11 mouse cellular contexts compared by ENCODE assay signal in the genomic region with DNA sequence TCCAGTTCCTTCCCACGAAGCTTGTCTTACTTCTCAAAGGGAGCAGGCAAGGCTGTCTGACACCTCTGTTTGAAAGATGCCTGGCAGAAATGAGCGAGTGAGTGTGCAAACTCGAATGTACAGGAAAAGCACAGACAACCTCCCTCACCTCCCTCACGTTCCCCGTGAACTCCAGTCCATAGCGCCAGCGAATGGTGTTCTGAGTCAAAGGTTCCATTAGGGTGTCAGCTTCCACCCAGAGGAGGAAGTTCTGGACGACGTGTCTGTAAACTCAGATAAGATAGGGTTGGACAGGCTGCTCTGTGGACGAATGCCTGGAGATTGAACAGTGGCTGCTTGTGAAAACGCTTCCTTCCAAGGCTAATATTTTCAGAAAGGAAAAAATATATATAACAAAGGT. TPM values are rescaled to one million over a fixed set of nuclear protein-coding genes. Genes with fewer than 3 reads are reported as not detected.
DNase-seq lines count a peak whose midpoint lies in the region; ATAC-seq lines count a peak whose summit lies in the region.
"Had no signal": no experiment of that assay in that cellular context is flagged by ENCODE, and none has a peak within 500 bp of the region (broad histone marks: within the 10 kb centered on the region; RNA-seq: fewer than 3 reads in every experiment).

No protein-coding gene starts in this region.

- peak; percentile 81 for ATAC-seq in intestine, embryonic 16.5 days
- ATAC-seq in monocyte, adult 5-6 weeks (replicated peaks; ENCODE audit: insufficient number of reproducible peaks, low FRiP score, low TSS enrichment, poor library complexity, severe bottlenecking) = no peak

- peak overlapping the region; percentile 63 for H3K4me3 ChIP-seq in erythroblast, embryonic 14.5 days (replicated peaks)
- no peak overlapping the region for H3K4me3 ChIP-seq in intestine, embryonic 16.5 days (ENCODE audit: low read length)
- H3K4me3 ChIP-seq: embryonic facial prominence, embryonic 15.5 days; neural tube, embryonic 12.5 days had no signal

- H3K4me2 ChIP-seq in intestine, embryonic 16.5 days (ENCODE audit: low read depth, low read length) = no peak overlapping the region
- H3K4me2 ChIP-seq: embryonic facial prominence, embryonic 15.5 days; neural tube, embryonic 12.5 days had no signal

- peaks cover 22% of the 10 kb centered on the region for H3K36me3 ChIP-seq in erythroblast, embryonic 14.5 days (ENCODE audit: control insufficient read depth)
- no peaks in the 10 kb centered on the region for H3K36me3 ChIP-seq in intestine, embryonic 16.5 days (ENCODE audit: control insufficient read depth, insufficient read depth, low read length)
- H3K36me3 ChIP-seq: embryonic facial prominence, embryonic 15.5 days; neural tube, embryonic 12.5 days had no signal

- peak overlapping the region; percentile 68 for H3K27ac ChIP-seq in intestine, embryonic 16.5 days (ENCODE audit: low read length)
- H3K27ac ChIP-seq: embryonic facial prominence, embryonic 15.5 days; neural tube, embryonic 12.5 days had no signal

- WGBS in intestine, embryonic 16.5 days = 13% methylated on average over 11 of the region's 11 CpGs

- peaks cover 99% of the 10 kb centered on the region for H3K4me1 ChIP-seq in erythroblast, embryonic 14.5 days (ENCODE audit: control insufficient read depth)
- H3K4me1 ChIP-seq in intestine, embryonic 16.5 days (ENCODE audit: control insufficient read depth, insufficient read depth, low read length) = peaks cover 13% of the 10 kb centered on the region; the same call in 1 of the 2 replicates
- H3K4me1 ChIP-seq: embryonic facial prominence, embryonic 15.5 days; neural tube, embryonic 12.5 days had no signal

- H3K9ac ChIP-seq in intestine, embryonic 16.5 days (ENCODE audit: low read depth, low read length) = peak overlapping the region; percentile 38; the same call in 1 of the 2 replicates
- H3K9ac ChIP-seq: embryonic facial prominence, embryonic 15.5 days; neural tube, embryonic 12.5 days had no signal

- peak; percentile 36 for DNase-seq in MN1 (ENCODE audit: low spot score)
- DNase-seq in lung, postnatal 25 days (ENCODE audit: low spot score) = peak; percentile 52
- DNase-seq in gastrocnemius, adult 18-20 months (ENCODE audit: low spot score) = no peak
- no peak for DNase-seq in ovary, postnatal 14 days (ENCODE audit: low spot score)
- DNase-seq in layer of hippocampus, adult 9-10 months (ENCODE audit: low spot score) = no peak
- DNase-seq: thymus, adult 2 months had no signal

- H3K27me3 ChIP-seq in erythroblast, embryonic 14.5 days (ENCODE audit: control insufficient read depth) = no peaks in the 10 kb centered on the region
- H3K27me3 ChIP-seq in intestine, embryonic 16.5 days (replicated peaks; ENCODE audit: control insufficient read depth, insufficient read depth, low read length) = no peaks in the 10 kb centered on the region
- H3K27me3 ChIP-seq: embryonic facial prominence, embryonic 15.5 days; neural tube, embryonic 12.5 days had no signal

- no peaks in the 10 kb centered on the region for H3K9me3 ChIP-seq in erythroblast, embryonic 14.5 days (ENCODE audit: control insufficient read depth, low read length)
- H3K9me3 ChIP-seq in intestine, embryonic 16.5 days (ENCODE audit: control insufficient read depth, low read length) = no peaks in the 10 kb centered on the region
- H3K9me3 ChIP-seq: embryonic facial prominence, embryonic 15.5 days; neural tube, embryonic 12.5 days had no signal

RNA-seq across cellular contexts. Expression of a gene that starts 37.9 kb away (rescaled TPM):
- polyA plus RNA-seq in erythroblast, embryonic 14.5 days (2012) = 5.0 and 5.7 TPM in 2 replicates
- polyA plus RNA-seq in intestine, embryonic 16.5 days (2015; fragmentation: Nextera tagmentation; extraction: Ambion mirVana) = 101 and 108 TPM in 2 replicates
- 10 to 100 TPM; 19.3 to 22.1 TPM for total RNA-seq in gastrocnemius, adult 18-20 months (2021)
- total RNA-seq in monocyte, adult 5-6 weeks (2017) = 16.3 to 29.2 TPM (median 21.8 TPM) in 3 replicates

RNA-seq across cellular contexts. Expression of a gene that starts 54.8 kb away (rescaled TPM):
- 0.45 and 0.66 TPM in 2 replicates for polyA plus RNA-seq in erythroblast, embryonic 14.5 days (2012)
- 48.6 and 54.3 TPM in 2 replicates for polyA plus RNA-seq in intestine, embryonic 16.5 days (2015; fragmentation: Nextera tagmentation; extraction: Ambion mirVana)
- total RNA-seq in gastrocnemius, adult 18-20 months (2021) = 1 to 10 TPM; 5.2 to 6.6 TPM
- not detected in 3 replicates for total RNA-seq in monocyte, adult 5-6 weeks (2017)

Comparison
In these comparisons a context has a peak if more than half of its experiments do, and no peak if none do; other contexts are left out.
1. DNase-seq: peak in MN1 (single experiment) and lung, postnatal 25 days (single experiment); none in gastrocnemius, adult 18-20 months (single experiment), ovary, postnatal 14 days (single experiment) and layer of hippocampus, adult 9-10 months (single experiment).